Mouse (Mus musculus): ENCODE measurements at regions not wholly inside any gene's neighbourhood (a gene's known extent, or its start where the extent isn't known, plus 50 kb on each side); places are given as distances from the start of the nearest gene placed in this dataset.

- H3K4me3 ChIP-seq (ENCODE audit: low read depth, low read length), result no peak overlapping the region
- H3K27me3 ChIP-seq (ENCODE audit: control insufficient read depth, insufficient read depth, low read length), result no peaks in the 10 kb centered on the region
- no peak for DNase-seq (ENCODE audit: low spot score)
- H3K9ac ChIP-seq (replicated peaks; ENCODE audit: low read depth, low read length), result no peak overlapping the region
- WGBS, result 66% methylated on average over 9 of the region's 9 CpGs
- no peak overlapping the region for H3K4me2 ChIP-seq (ENCODE audit: low read depth, low read length)
- TF ChIP-seq EP300 (IDR thresholded peaks at IDR 0.05; ENCODE audit: low read depth), result no peak
- TF ChIP-seq CTCF (IDR thresholded peaks at IDR 0.05; ENCODE audit: low read depth), result no peak
- no peaks in the 10 kb centered on the region for H3K36me3 ChIP-seq (replicated peaks; ENCODE audit: control insufficient read depth, insufficient read depth, low read length)
- H3K27ac ChIP-seq (ENCODE audit: low read depth), result no peak overlapping the region
- no peak for ATAC-seq (ENCODE audit: insufficient read depth, low read depth)
- no peaks in the 10 kb centered on the region for H3K4me1 ChIP-seq (ENCODE audit: control insufficient read depth, insufficient read depth)
- H3K9me3 ChIP-seq (replicated peaks; ENCODE audit: control insufficient read depth, low read length), result no peaks in the 10 kb centered on the region
Measured at GRCm38 (mm10) chr2:92673064-92673813, 73.7 kb downstream of the Chst1 start.

GRCm38 (mm10) chr2:92673931-92674330 is 74.4 kb downstream of the Chst1 start:
- no peaks in the 10 kb centered on the region for H3K36me3 ChIP-seq (replicated peaks; ENCODE audit: control insufficient read depth, insufficient read depth, low read length)

GRCm38 (mm10) chr2:92675247-92675646 is 75.7 kb downstream of the Chst1 start:
- Histone ChIP-seq H3K27ac (ENCODE audit: low read depth) (no peak overlapping the region), H3K4me2 (ENCODE audit: low read depth, low read length) (no peak overlapping the region), H3K9me3 (replicated peaks; ENCODE audit: control insufficient read depth, low read length) (no peaks in the 10 kb centered on the region), H3K4me1 (ENCODE audit: control insufficient read depth, insufficient read depth) (no peaks in the 10 kb centered on the region), H3K9ac (replicated peaks; ENCODE audit: low read depth, low read length) (no peak overlapping the region), H3K4me3 (ENCODE audit: low read depth, low read length) (no peak overlapping the region), H3K36me3 (replicated peaks; ENCODE audit: control insufficient read depth, insufficient read depth, low read length) (no peaks in the 10 kb centered on the region), H3K27me3 (ENCODE audit: control insufficient read depth, insufficient read depth, low read length) (no peaks in the 10 kb centered on the region)
- ATAC-seq (ENCODE audit: insufficient read depth, low read depth) (no peak), DNase-seq (ENCODE audit: low spot score) (no peak)
- TF ChIP-seq CTCF (IDR thresholded peaks at IDR 0.05; ENCODE audit: low read depth), result no peak
- TF ChIP-seq EP300 (IDR thresholded peaks at IDR 0.05; ENCODE audit: low read depth), result no peak
- WGBS, result 43% methylated on average over 9 of the region's 9 CpGs

More at GRCm38 (mm10) chr2:92673931-92674330, 74.4 kb downstream of the Chst1 start:
- H3K27ac ChIP-seq (ENCODE audit: low read depth), result no peak overlapping the region
- DNase-seq (ENCODE audit: low spot score) (no peak), ATAC-seq (ENCODE audit: insufficient read depth, low read depth) (no peak)
- no peak overlapping the region for H3K4me2 ChIP-seq (ENCODE audit: low read depth, low read length)
- WGBS, result 30% methylated on average over 4 of the region's 4 CpGs
- no peaks in the 10 kb centered on the region for H3K9me3 ChIP-seq (replicated peaks; ENCODE audit: control insufficient read depth, low read length)
- H3K4me1 ChIP-seq (ENCODE audit: control insufficient read depth, insufficient read depth), result no peaks in the 10 kb centered on the region
- H3K27me3 ChIP-seq (ENCODE audit: control insufficient read depth, insufficient read depth, low read length), result no peaks in the 10 kb centered on the region
- H3K4me3 ChIP-seq (ENCODE audit: low read depth, low read length), result no peak overlapping the region
- no peak overlapping the region for H3K9ac ChIP-seq (replicated peaks; ENCODE audit: low read depth, low read length)
- TF ChIP-seq CTCF (IDR thresholded peaks at IDR 0.05; ENCODE audit: low read depth), result no peak
- TF ChIP-seq EP300 (IDR thresholded peaks at IDR 0.05; ENCODE audit: low read depth), result no peak

- H3K4me2 ChIP-seq (ENCODE audit: low read depth, low read length), result no peak overlapping the region
- ATAC-seq (ENCODE audit: insufficient read depth, low read depth) (peak; percentile 41; the same call in 1 of the 2 replicates), DNase-seq (ENCODE audit: low spot score) (peak; percentile 19)
- no peak overlapping the region for H3K27ac ChIP-seq (ENCODE audit: low read depth)
- H3K27me3 ChIP-seq (ENCODE audit: control insufficient read depth, insufficient read depth, low read length), result no peaks in the 10 kb centered on the region
- H3K4me1 ChIP-seq (ENCODE audit: control insufficient read depth, insufficient read depth), result no peaks in the 10 kb centered on the region
- no peak overlapping the region for H3K9ac ChIP-seq (replicated peaks; ENCODE audit: low read depth, low read length)
- no peaks in the 10 kb centered on the region for H3K9me3 ChIP-seq (replicated peaks; ENCODE audit: control insufficient read depth, low read length)
- no peak overlapping the region for H3K4me3 ChIP-seq (ENCODE audit: low read depth, low read length)
- TF ChIP-seq CTCF (IDR thresholded peaks at IDR 0.05; ENCODE audit: low read depth), result no peak
- TF ChIP-seq EP300 (IDR thresholded peaks at IDR 0.05; ENCODE audit: low read depth), result no peak
- no peaks in the 10 kb centered on the region for H3K36me3 ChIP-seq (replicated peaks; ENCODE audit: control insufficient read depth, insufficient read depth, low read length)
- 18% methylated on average over 5 of the region's 5 CpGs for WGBS
Measured at GRCm38 (mm10) chr2:92678276-92678930, 78.9 kb downstream of the Chst1 start.

- Histone ChIP-seq H3K9me3 (replicated peaks; ENCODE audit: control insufficient read depth, low read length) (no peaks in the 10 kb centered on the region), H3K27ac (ENCODE audit: low read depth) (no peak overlapping the region), H3K4me1 (ENCODE audit: control insufficient read depth, insufficient read depth) (no peaks in the 10 kb centered on the region), H3K36me3 (replicated peaks; ENCODE audit: control insufficient read depth, insufficient read depth, low read length) (no peaks in the 10 kb centered on the region), H3K27me3 (ENCODE audit: control insufficient read depth, insufficient read depth, low read length) (no peaks in the 10 kb centered on the region), H3K4me2 (ENCODE audit: low read depth, low read length) (no peak overlapping the region), H3K9ac (replicated peaks; ENCODE audit: low read depth, low read length) (no peak overlapping the region), H3K4me3 (ENCODE audit: low read depth, low read length) (no peak overlapping the region)
- TF ChIP-seq EP300 (IDR thresholded peaks at IDR 0.05; ENCODE audit: low read depth) (no peak), CTCF (IDR thresholded peaks at IDR 0.05; ENCODE audit: low read depth) (no peak)
- DNase-seq (ENCODE audit: low spot score) (no peak), ATAC-seq (ENCODE audit: insufficient read depth, low read depth) (no peak)
- WGBS, result 61% methylated on average over 3 of the region's 3 CpGs
Measured at GRCm38 (mm10) chr2:92678999-92679704, 79.6 kb downstream of the Chst1 start.
